ENCODE assay signal across 18 mouse cellular contexts in the genomic region with DNA sequence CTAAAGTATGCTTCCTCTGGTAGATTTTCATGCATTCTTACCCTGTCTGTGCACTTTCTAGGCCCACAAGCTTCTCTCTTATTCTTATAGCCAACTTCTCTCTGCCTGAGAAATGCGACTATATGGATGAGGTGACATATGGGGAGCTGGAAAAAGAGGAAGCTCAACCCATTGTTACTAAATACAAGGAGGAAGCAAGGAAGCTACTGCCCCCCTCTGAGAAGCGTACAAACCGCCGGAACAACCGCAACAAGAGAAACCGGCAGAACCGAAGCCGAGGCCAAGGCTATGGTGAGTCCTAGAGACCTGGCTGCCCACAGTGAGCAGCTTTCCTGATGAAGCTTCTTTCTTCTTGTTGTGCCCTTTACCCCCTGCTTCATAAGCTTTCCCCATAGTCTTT. TPM values are rescaled to one million over a fixed set of nuclear protein-coding genes. Genes with fewer than 3 reads are reported as not detected.
DNase-seq lines count a peak whose midpoint lies in the region; ATAC-seq and TF ChIP-seq lines count a peak whose summit lies in the region.
"Had no signal": no experiment of that assay in that cellular context is flagged by ENCODE, and none has a peak within 500 bp of the region (broad histone marks: within the 10 kb centered on the region; RNA-seq: fewer than 3 reads in every experiment).

A gene (plus strand): TSS at position 114 of the 400 bp plus-strand sequence.

- peaks cover 5% of the 10 kb centered on the region; the same call in 1 of the 2 replicates for H3K4me1 ChIP-seq in liver, embryonic 15.5 days (replicated peaks)
- H3K4me1 ChIP-seq in bone marrow, adult 2 months (ENCODE audit: control insufficient read depth, insufficient read depth, low read length): no peaks in the 10 kb centered on the region
- H3K4me1 ChIP-seq in embryonic fibroblast, embryonic 13.5 days (ENCODE audit: control insufficient read depth, insufficient read depth, low read length): no peaks in the 10 kb centered on the region
- H3K4me1 ChIP-seq: limb, embryonic 15.5 days; neural tube, embryonic 15.5 days had no signal

- H3K36me3 ChIP-seq in liver, embryonic 15.5 days (replicated peaks): peaks cover 100% of the 10 kb centered on the region

- no peaks in the 10 kb centered on the region for H3K9me3 ChIP-seq in liver, embryonic 15.5 days (replicated peaks)
- H3K9me3 ChIP-seq: limb, embryonic 15.5 days; neural tube, embryonic 15.5 days had no signal

- WGBS in liver, embryonic 15.5 days (ENCODE audit: insufficient replicate concordance): 59% methylated on average over 8 of the region's 8 CpGs
- WGBS in bone marrow, adult 2 months: 24% methylated on average over 8 of the region's 8 CpGs

- H3K4me2 ChIP-seq in liver, embryonic 15.5 days: 0 out of 2 replicates have a peak within 1 kb of the TSS, but pooled peaks have one; percentile 10
- H3K4me2 ChIP-seq: limb, embryonic 15.5 days; neural tube, embryonic 15.5 days had no signal

- no peak for TF ChIP-seq POLR2A in bone marrow, adult 2 months (IDR thresholded peaks at IDR 0.05; ENCODE audit: borderline replicate concordance, control insufficient read depth, low read depth, low read length)
- TF ChIP-seq POLR2A in embryonic fibroblast, embryonic 13.5 days (IDR thresholded peaks at IDR 0.05; ENCODE audit: low read depth, low read length): no peak

- no peak for ATAC-seq in liver, embryonic 15.5 days (ENCODE audit: insufficient read depth)
- ATAC-seq in monocyte, adult 5-6 weeks (replicated peaks; ENCODE audit: insufficient number of reproducible peaks, low FRiP score, low TSS enrichment, poor library complexity, severe bottlenecking): peak; percentile 86
- ATAC-seq: inflammation-experienced regulatory T-cells, adult 6 months had no signal

- no peaks in the 10 kb centered on the region for H3K27me3 ChIP-seq in liver, embryonic 15.5 days
- H3K27me3 ChIP-seq: limb, embryonic 15.5 days; neural tube, embryonic 15.5 days had no signal

- TF ChIP-seq CTCF in bone marrow, adult 2 months (IDR thresholded peaks at IDR 0.05; ENCODE audit: control insufficient read depth, insufficient read depth, low read length): no peak
- no peak for TF ChIP-seq CTCF in embryonic fibroblast, embryonic 13.5 days (IDR thresholded peaks at IDR 0.05; ENCODE audit: borderline replicate concordance, insufficient read depth, low read length)

- no peak within 1 kb of the TSS for H3K9ac ChIP-seq in liver, embryonic 15.5 days
- H3K9ac ChIP-seq: limb, embryonic 15.5 days; neural tube, embryonic 15.5 days had no signal

- H3K27ac ChIP-seq in liver, embryonic 15.5 days (replicated peaks): peak within 1 kb of the TSS; percentile 35; the same call in 1 of the 2 replicates
- peak within 1 kb of the TSS; percentile 74; the same call in 1 of the 2 replicates for H3K27ac ChIP-seq in bone marrow, adult 2 months (ENCODE audit: control insufficient read depth, insufficient read depth, low read depth, low read length, poor library complexity)
- H3K27ac ChIP-seq in embryonic fibroblast, embryonic 13.5 days (ENCODE audit: insufficient read depth, low read length): no peak within 1 kb of the TSS
- H3K27ac ChIP-seq: limb, embryonic 15.5 days; neural tube, embryonic 15.5 days had no signal

- no peak within 1 kb of the TSS for H3K4me3 ChIP-seq in liver, embryonic 15.5 days (replicated peaks)
- H3K4me3 ChIP-seq in bone marrow, adult 2 months (replicated peaks; ENCODE audit: control insufficient read depth, low read depth, low read length): peak within 1 kb of the TSS; percentile 40
- H3K4me3 ChIP-seq in embryonic fibroblast, embryonic 13.5 days (ENCODE audit: insufficient read depth, low read length): no peak within 1 kb of the TSS
- H3K4me3 ChIP-seq: erythroblast, embryonic 14.5 days; limb, embryonic 15.5 days; neural tube, embryonic 15.5 days had no signal

- DNase-seq in liver: no peak
- DNase-seq in cerebellum, adult 8-10 months: no peak
- DNase-seq in urinary bladder, postnatal 25 days (ENCODE audit: low spot score): no peak
- DNase-seq: cerebellum, adult 9-11 months; gastrocnemius, postnatal 14 days; thymus, adult 2 months had no signal

RNA-seq across cellular contexts. Expression of the gene that starts here (rescaled TPM):
- polyA plus RNA-seq in liver, embryonic 15.5 days (2015; fragmentation: Nextera tagmentation; extraction: Ambion mirVana): not detected in 2 replicates
- 6.4 and 8.2 TPM in 2 replicates for polyA plus RNA-seq in bone marrow, adult 2 months (2011; ENCODE audit: insufficient read depth, insufficient read length, low replicate concordance, missing spikeins)
- polyA plus RNA-seq in embryonic fibroblast, embryonic 13.5 days (2011; ENCODE audit: insufficient read length, low read depth, missing spikeins): 43.8 and 73.0 TPM in 2 replicates
- total RNA-seq in monocyte, adult 5-6 weeks (2017): 40.4 to 54.5 TPM (median 44.1 TPM) in 3 replicates
- total RNA-seq: gastrocnemius, postnatal 14 days; heart, postnatal 25 days; left cerebral cortex, adult 8-10 months; megakaryocyte-erythroid progenitor cell, adult 5-6 weeks had no signal
- polyA plus RNA-seq: erythroblast, embryonic 14.5 days; inflammation-experienced regulatory T-cells, adult 6 months; kidney, embryonic 14.5 days; limb, embryonic 15.5 days; neural tube, embryonic 15.5 days had no signal
